Mouse (Mus musculus) layer of hippocampus, postnatal 25 days (tissue): ENCODE results near the gene Snx18. TPM values are rescaled to one million over a fixed set of nuclear protein-coding genes. Genes with fewer than 3 reads are reported as not detected.

Source experiments
- DNase-seq, 2 experiments: peaks; one replicate each; pipeline ENCODE4 v3.0.0; 2022; ENCODE audit warnings: mixed read lengths in 2 of 2, low spot score in 1 of 2; ENCODE audit errors: extremely low spot score in 1 of 2
- total RNA-seq, 2 experiments: library from RNA; stranded (reverse); gene quantifications; 2 replicates each; pipeline ENCODE4 v1.2.3; 2021

Gene Snx18
- total RNA-seq, 2 experiments from 2014 or later, result 22.5 to 24.2 TPM

DNA sequence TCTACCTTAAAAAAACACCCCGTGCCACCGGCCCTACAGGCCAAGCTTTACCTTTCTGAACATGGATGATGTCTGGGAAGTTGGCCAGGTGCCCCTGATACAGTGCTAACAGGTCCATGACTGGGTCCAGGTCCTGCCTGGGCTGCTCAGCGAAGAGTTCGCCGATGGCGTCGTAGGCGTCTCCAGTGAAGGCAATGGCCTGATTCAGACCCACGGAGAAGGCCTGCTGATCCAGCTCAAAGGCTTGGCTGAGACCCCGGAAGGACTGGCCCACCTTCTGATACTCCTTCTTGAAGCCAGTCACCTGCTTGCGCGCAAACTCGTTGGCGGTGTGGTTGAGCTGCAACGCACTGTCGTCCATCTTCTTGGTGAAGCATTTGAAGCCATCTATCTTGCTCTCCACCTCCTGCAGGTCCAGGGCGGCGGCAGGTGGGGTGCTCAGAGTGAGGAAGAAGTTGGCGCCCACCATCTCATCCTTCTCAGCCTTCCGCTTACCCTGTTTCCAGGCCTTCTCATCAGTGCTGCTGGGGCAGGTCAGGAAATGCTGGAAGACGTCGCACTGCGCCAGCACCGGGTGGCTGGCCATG is 1.5 kb downstream of the Snx18 start:
- DNase-seq, result no peak

DNA sequence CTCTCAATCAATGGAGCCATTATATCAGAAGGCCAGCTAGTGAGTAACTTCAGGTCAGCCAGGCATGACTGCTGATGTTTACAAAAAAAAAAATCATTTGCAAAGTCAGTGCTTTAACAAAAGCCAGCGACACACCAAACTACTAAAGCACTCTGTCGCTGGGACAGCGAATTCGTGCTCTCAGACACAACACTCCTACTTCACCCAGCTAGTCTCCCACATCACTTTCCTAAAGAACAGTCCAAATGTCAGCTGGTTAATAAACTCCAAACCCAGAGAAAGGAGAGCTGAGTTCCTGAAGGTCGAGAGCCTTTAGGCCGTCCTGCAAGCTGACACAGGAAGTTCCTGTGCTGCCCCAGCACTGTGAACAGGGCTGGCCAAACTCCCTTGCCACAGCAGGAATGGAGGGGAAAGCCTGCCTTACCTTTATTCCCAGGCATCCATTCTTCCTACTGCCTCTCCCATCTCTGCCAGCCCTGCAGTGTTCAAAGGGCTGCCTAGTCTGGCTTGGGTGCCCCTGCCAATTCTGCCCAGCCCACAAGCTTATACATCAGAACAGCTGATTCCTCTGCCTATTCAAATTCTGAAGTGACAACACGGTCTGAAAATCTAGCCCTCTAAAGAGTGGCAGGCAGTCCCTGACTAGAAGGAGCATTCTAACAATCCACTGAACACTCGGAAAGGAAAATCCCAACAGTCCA is 2.2 kb downstream of the Snx18 start:
- DNase-seq, result no peak

DNA sequence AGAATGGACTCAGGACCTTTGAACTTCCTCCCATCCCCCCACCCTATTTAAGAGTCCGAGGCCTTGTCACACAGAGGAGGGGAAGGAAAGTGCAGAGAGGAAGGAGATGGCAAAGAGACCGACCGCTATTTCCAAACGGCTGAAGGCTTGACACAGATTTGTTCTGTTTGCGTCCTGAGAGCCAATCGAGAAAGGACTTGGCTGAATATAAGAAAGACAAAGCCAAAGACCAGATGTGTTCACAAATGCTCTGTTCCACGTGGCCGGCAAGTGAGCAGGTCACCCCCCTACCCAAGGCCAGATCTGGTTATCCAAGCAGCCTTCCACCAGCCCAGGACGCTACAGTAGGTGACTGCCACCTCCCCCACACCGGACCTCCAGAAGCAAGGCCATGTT is 2.8 kb downstream of the Snx18 start:
- no peak for DNase-seq

DNA sequence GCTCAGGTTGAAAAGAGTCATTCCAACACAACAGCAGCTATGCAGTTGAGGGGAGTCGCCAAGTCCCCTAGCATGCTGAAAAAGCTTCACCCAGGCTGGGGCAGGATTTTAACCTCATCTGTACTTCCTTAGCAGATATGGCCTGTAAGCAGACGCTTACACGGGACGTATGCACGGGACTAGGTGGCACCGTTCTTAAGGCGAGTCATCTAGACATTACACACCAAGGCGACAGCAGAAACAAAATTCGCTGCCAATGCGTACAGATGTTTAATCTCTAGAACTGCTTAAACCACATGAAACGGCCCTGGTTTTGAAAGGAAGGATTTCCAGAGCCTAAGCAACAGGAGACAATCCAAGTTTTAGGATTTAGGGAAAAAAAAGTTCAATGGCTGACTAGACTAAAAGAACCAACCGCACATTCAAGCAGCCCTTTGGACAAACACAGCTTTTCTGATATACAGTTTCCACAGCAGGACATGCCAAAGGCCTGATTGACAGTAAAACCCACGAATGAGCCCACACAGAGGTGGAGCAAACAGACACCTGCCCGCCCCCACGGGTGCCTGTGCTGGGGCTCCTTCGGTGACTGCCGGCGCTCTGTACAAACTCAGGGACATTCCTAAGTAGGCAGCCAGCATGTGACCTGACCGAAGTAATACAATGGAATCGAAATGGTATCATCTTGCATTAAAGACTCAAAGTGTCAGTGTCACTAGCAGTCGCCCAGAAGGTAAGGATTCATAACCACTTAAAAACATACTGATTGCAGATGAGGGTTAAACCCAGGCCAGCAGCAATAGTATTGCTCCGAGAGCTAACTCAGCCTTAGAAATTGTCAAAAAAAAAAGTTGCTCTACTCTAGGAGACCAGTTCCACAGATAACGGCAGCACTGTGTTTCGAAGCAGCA is 3.5 kb downstream of the Snx18 start:
- DNase-seq, result peak in 1 of 2 experiments; percentile 51

DNA sequence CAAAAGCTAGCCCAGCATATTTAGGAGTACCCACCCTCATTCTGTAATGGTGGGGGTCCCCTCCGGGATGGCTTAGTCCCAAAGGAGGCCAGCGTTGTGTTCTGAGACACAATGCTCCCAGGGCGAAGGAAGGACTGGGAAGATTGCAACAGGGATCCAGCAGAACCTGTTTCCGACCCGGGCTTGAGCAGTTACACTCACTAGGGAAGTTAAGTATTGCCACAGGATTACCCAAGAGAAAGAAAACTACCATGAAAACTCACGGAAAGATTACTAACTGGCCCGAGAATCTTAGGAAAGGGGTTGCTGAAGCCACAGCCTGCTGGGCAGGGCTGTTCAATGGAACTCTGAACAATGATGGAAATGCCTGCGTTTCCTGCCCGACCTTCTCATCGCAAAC is 4.5 kb downstream of the Snx18 start:
- no peak for DNase-seq

DNA sequence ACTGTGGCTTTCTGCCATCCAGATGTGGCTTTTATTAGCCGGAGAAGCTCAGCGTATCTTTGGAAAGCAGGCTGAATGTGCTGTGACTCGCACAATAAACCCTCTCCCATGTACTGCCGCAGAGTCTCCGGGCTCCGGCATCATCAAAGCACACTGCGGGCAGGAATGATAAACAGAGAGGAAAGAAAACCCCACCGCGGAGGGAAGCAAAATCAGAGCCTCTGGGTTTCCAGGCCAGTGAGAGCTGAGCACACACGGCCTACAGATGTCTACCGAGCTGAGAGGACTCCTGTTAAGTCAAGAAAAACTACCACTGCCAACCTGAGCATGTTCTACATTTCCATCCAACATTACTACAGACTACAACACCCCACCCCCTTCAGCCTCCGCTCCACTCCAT is 5.0 kb downstream of the Snx18 start:
- no peak for DNase-seq

DNA sequence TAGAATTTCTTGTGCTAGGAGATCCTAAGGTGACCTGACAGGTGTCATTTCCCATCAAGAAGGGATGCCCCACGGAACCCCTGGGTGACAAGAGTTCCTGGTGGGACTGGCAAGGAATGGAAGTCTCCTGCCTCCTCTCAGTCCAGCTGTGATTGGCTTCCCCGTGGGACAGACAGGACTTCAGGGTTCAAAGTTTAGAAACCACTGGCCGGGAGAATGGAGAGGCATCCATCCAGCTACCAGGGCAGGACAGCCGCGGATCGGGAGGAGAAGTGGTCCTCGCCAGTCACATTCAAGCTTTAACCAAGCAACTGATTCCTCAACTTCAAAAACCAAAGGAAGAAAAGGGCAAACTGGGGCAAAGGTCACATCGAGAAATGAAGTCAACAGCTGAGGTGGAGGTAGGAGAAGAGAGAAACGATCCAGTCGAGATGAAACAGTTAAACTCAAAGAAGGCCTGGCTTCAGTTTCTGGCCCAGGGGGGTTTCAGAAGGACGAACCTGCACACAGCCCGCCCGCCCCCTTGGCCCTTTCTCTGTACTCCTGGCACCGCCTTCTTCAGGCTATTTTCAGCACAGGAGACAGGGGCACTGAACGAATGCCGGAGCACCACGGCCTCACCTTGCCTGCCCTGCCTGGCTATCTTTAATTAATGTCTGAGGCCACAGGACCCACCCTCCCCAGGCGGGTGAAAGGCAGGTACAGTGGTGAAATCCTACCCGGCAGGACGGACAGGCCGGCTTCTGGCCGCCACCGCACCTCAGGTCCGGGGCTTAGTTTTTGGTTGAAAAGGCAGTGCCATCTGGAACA is 6.0 kb downstream of the Snx18 start:
- no peak for DNase-seq

DNA sequence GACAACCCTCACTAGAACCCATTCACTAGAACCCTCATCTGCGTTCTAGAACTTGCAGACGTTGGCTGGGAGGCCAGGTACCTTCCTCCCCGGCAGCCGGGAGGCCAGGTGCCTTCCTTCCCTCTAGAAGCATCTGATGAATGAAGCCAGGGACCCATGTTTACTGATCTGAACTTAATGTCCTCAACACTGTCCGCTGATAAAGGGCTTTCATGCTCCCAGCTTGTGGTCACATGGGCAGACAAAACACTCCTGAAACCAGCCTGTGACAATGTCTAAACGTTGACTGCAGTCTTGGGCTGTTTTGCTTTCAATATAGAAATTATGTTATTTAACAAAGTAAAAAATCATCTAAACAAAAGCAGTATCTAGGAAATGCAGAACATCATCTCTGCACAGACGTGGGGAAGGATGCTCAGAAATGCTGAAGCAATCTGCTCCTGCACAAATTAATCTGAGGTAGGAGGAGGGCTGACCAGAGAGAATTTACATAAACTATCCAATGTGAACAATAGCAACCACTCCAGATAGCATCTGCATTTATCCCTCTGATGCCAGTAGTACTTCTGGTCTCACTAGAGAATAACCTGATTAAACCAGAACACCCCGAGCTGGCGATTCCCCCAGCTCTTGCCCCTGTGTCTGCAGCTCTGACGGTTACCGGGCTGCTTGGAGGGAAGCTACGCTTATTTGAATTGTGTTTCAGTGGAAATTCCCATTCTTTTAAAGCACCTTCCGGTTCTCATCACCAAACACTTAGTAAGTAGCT is 7.4 kb downstream of the Snx18 start:
- DNase-seq, result no peak

DNA sequence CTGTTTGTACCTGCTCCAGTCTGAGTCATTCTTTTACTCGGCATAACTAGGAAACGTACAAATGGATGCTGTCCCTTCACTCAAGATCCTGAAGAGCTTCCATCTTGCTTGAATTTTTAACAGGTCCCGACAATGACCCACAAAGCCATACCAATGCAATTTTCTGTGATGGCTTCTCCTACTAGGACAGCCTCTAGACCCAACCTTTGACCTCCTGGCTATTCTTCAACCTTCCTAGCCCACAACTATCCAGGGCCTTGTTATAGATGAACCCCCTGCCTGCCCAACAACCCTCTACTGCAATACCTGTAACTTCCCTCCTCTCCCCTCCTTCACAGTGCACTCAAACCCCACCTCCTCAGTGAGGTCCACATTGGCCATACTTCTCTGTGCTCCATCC is 8.9 kb downstream of the Snx18 start:
- no peak for DNase-seq

DNA sequence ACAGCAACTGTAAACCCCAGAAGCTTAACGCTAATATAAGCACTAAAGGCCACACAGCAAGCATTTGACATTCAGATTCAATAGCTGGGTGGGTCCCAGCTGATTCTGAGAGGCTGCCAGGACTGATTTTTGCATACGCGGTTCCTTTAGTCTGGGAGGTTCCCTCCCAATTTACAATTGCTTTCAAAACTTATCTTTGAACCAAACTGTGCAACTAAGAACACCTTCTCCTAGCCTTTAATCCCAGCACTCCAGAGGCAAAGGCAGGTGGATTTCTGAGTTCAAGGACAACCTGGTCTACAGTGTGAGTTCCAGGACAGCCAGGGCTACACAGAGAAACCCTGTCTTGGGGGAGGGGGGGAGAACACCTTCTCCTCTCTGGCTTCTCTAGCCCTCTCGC is 10.5 kb downstream of the Snx18 start:
- no peak for DNase-seq

DNA sequence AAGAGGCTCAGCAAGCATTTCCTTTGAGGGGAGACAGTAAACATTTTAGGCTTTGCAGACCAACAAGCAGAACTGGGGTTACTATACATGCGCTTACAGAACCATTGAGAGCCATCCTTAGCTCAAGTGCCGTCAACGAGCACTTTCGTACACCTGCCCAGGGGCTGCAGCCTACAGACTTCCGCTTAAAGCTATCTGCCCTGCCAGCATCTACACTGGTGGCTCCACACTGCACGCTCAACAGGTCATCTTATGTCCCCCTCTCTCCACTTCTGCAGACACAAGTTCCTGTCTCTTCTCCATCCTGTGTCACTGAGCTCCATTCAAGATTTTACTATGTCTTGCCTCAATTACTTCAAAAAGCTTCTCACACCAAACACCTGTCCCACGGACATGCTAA is 11.0 kb downstream of the Snx18 start:
- no peak for DNase-seq

DNA sequence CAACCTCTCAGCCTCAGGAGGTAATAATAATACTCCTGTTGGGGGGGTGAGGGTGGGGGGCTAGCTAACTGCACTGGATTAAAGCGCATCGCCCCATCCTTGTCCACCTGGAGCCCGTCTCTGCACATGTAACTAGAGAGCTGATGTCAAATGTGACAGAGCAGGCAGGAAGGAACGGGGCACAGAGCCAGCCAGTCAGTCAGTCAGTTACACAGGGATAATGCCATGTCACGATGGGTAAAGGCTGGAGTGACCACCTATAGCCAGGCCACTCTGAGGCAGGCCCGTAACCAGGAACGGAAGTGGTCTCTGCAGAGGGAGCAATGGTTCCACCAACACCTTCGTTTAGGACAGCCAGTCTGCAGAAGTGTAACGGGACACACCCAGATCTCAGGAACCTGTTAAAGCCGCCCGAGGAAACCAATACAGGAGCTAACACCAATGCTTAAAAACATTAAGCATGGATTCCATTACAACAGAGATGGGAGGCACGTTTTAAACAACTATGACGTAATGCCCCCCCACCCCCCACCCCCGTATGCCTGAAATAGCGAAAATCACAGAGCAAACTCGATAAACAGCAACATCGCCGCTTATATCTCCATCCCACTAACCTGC is 11.5 kb downstream of the Snx18 start:
- DNase-seq, result no peak

DNA sequence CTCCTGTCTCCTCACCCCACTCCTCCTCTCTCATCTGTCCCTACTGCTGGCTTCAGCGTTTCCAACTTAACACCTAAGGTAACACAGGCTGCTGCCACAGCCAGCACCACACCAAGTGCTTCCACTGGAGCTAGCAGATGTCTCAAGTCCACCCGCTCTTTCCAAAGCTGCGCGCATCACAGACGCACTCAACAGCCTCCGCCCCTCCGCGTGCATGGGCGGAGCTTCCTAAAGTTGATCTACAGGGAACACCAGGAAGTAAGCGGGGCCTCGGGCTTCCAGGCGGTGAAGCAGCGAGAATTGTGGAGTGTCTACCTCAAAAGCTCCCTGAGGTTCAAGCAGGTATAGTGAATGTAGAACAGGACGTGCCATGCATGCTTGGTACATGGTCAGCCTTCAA is 12.2 kb downstream of the Snx18 start:
- DNase-seq, result no peak

DNA sequence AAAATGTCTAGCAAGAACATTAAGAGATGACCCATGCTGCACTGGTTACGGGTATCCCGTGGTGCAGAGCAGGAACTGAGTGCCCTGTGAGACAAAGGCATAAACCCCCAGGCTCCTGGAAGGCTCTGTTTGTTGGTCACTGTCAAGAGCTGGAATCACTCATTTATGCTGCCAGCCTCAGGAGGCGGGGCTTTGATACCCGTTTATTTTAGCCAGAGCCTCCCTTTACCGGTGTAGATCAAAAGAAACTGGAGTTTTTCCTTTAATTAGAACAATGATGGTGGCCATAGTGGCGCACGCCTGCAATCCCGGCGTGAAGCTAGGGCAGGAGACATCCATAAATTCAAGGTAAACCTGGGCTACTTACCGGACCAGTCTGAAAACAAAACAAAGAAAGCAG is 12.7 kb downstream of the Snx18 start:
- DNase-seq, result no peak

DNA sequence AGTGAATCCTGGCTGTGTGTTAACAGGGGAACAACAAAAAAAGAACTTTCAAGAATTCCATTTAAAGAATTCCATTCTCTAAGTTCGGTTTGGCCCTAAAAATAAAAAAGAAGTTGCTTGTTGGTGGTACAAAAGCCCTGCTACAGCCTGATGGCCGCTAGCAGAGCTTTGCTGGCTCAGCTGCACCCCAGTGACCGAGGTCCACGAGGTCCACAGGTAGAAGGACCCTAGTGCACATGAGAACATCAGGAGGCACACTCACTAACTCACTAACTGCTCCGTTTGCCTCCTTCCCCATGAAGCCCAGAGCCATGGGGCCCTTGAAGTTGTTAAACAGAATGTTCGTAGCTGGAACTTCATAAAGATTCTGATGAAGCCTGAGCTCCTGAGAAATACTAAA is 14.0 kb downstream of the Snx18 start:
- DNase-seq, result no peak

DNA sequence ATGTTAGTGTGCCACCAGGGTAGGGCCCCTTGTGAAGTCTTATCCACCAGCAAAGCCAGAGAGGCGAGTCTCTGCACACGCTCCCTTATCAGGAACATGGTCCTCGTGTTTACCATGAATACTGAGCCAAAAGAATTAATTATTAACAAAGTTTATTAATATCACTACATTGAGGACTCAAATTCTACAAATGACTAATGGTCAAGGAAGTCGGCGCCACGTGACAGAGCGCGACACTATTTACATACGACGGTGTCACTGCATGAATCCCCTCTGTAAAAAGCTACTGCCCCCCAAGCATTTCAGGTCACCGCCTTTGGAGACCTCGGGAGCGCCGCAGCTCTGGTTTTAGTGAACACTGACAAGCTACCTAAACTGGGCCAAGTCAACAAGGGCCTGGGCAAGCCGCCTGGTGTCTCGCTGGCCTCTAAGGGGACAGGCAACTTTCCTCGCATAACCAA is 15.5 kb downstream of the Snx18 start:
- DNase-seq, result no peak

DNA sequence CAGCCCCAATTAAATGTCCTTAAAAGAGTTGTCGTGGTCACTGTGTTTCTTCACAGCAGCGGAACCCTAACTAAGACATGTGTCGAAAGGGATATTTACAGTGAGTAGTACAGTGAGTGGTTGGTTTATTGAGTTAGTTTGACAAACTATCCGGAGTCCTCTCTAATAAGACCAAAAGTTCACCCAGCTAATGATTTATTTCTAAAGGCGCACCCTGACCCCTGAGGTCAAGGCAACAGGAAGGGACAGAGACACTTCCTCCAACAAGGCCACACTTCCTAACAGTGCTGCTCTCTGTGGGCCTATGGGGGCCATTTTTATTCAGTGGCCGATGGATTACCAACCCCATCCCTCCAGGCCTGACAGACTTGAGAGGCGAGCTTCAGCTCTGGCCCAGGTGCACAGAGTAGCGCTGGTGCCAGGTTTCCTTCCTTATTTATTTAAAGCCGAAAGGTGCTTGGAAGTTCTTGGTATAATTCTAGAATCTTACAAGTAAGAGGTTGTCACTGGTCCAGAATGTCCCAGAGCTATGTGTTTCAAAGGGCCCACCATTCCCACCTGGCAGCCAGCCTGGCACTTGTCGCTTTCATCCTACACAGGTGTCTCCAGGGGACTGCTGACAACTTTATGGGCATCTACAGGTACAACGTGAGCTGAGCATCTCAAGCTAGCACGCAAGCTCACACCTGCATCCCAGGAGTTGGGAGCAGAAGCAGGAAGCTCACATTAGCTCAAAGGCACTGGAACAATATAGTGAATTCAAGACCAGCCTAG is 16.3 kb downstream of the Snx18 start:
- no peak for DNase-seq

DNA sequence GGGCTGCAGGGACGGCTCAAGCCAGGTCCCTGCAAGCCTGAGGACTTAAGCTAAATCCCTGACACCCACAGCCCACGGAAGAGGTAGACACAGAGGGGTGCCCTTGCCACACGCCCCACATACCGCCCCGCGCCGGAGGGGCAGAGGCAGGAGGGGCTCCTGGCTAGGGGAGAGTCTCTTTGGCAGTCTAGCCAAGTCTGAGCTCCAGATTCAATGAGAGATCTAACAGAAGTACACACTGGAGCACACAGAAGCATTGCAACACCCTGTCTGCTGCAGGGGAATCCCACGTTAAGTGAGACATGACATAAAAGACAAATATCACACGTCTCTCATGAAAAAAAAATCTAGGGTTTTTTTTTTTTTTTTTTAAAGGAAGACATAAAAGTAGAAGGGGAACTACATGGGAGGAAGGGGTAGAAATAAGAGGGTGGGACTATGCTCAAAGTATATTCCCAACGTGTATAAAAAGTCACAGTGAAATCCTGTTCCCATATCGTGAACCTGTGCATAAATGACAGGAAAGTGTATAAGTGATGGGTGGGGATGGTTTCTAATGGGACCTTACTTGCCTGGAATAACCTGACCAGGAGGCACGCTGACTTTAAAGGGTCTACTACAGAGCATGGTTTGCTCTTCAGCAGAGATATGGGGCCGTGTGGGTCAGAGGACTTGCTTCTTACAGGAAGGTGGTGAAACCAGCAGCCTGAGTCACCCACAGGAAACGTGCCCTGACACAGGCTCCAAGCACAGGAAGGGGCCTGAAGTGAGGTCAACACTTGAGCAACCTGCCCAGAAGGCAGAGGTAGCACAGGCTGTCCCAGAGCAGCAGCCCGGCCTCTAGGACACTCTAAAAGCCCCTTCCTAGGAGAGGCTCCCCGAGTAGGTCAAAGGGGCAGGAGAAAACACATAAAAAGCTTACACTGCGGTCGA is 17.6 kb downstream of the Snx18 start:
- no peak for DNase-seq
